Mouse (Mus musculus) ovary, postnatal 36 days (tissue): ENCODE measurements around the gene Ano4.
A peak's percentile ranks its signal among the peaks of the same experiment; 100 is the strongest.
"Not testable (repeated sequence)": the region's sequence is repeated elsewhere in the genome, so short reads cannot be mapped to it uniquely, and the experiment has no call there.

Experiments used
- DNase-seq: peaks from one replicate; pipeline ENCODE4 v3.0.0; 2022; ENCODE audit warnings: low spot score, mixed read lengths

The Ano4 gene

GRCm38 (mm10) chr10:89149166-89149565, 195.4 kb downstream of the Ano4 start:
- DNase-seq, result peak; percentile 34

GRCm38 (mm10) chr10:89121391-89121790, 223.2 kb downstream of the Ano4 start:
- no peak for DNase-seq

- DNase-seq, result no peak
These were observed 230.2 kb downstream of the Ano4 start for GRCm38 (mm10) chr10:89114381-89114780.

- DNase-seq, result no peak
These were observed 233.1 kb downstream of the Ano4 start for GRCm38 (mm10) chr10:89111466-89111865.

GRCm38 (mm10) chr10:89110917-89111316, 233.6 kb downstream of the Ano4 start:
- DNase-seq, result no peak

- no peak for DNase-seq
These were observed 241.0 kb downstream of the Ano4 start for GRCm38 (mm10) chr10:89103594-89103993.

- no peak for DNase-seq
These were observed 242.5 kb downstream of the Ano4 start for GRCm38 (mm10) chr10:89102025-89102424.

GRCm38 (mm10) chr10:89098183-89098582, 246.4 kb downstream of the Ano4 start:
- DNase-seq, result no peak

GRCm38 (mm10) chr10:89092350-89093040, 252.1 kb downstream of the Ano4 start:
- no peak for DNase-seq

GRCm38 (mm10) chr10:89077447-89077846, 267.1 kb downstream of the Ano4 start:
- no peak for DNase-seq

GRCm38 (mm10) chr10:89055891-89056290, 288.7 kb downstream of the Ano4 start:
- no peak for DNase-seq

- DNase-seq, result not testable (repeated sequence)
These were observed 299.6 kb downstream of the Ano4 start for GRCm38 (mm10) chr10:89044921-89045320.

GRCm38 (mm10) chr10:89044166-89044565, 300.4 kb downstream of the Ano4 start:
- no peak for DNase-seq

- no peak for DNase-seq
These were observed 325.6 kb downstream of the Ano4 start for GRCm38 (mm10) chr10:89018926-89019325.

- DNase-seq, result no peak
These were observed 336.3 kb downstream of the Ano4 start for GRCm38 (mm10) chr10:89008303-89008702.

GRCm38 (mm10) chr10:89004518-89004917, 340.0 kb downstream of the Ano4 start:
- no peak for DNase-seq

GRCm38 (mm10) chr10:88986925-88987324, 357.6 kb downstream of the Ano4 start:
- no peak for DNase-seq

- DNase-seq, result no peak
These were observed 361.1 kb downstream of the Ano4 start for GRCm38 (mm10) chr10:88983444-88983843.

- DNase-seq, result no peak
These were observed 365.1 kb downstream of the Ano4 start for GRCm38 (mm10) chr10:88979451-88979850.

- no peak for DNase-seq
These were observed 365.6 kb downstream of the Ano4 start for GRCm38 (mm10) chr10:88978932-88979331.

GRCm38 (mm10) chr10:88970951-88971725, 373.4 kb downstream of the Ano4 start:
- DNase-seq, result no peak

- no peak for DNase-seq
These were observed 376.0 kb downstream of the Ano4 start for GRCm38 (mm10) chr10:88968586-88968985.

GRCm38 (mm10) chr10:88960791-88961190, 383.8 kb downstream of the Ano4 start:
- no peak for DNase-seq

GRCm38 (mm10) chr10:88950297-88950653, 394.3 kb downstream of the Ano4 start:
- no peak for DNase-seq
